Mouse (Mus musculus): ENCODE measurements around the gene Kcnk5. TPM values are rescaled to one million over a fixed set of nuclear protein-coding genes. Genes with fewer than 3 reads are reported as not detected.

Gene Kcnk5
- polyA plus RNA-seq, 1 experiment from 2014 or later: 8.9 TPM

Other genes with a start within 250 kb of the Kcnk5 start
- 63.9 and 72.1 TPM in 2 replicates for gene Gng2, start 204.2 kb downstream of the Kcnk5 start, polyA plus RNA-seq (2016; fragmentation: Nextera tagmentation; extraction: Ambion mirVana)
- 11.5 and 12.3 TPM in 2 replicates for gene Saysd1, start 43.3 kb downstream of the Kcnk5 start, polyA plus RNA-seq (2016; fragmentation: Nextera tagmentation; extraction: Ambion mirVana)
- not detected in 2 replicates for gene Kcnk16, start 87.4 kb upstream of the Kcnk5 start, polyA plus RNA-seq (2016; fragmentation: Nextera tagmentation; extraction: Ambion mirVana)
- 11.5 and 15.5 TPM in 2 replicates for gene Nudt13, start 112.9 kb upstream of the Kcnk5 start, polyA plus RNA-seq (2016; fragmentation: Nextera tagmentation; extraction: Ambion mirVana)
- gene Ecd, start 166.3 kb upstream of the Kcnk5 start, polyA plus RNA-seq (2016; fragmentation: Nextera tagmentation; extraction: Ambion mirVana): 71.7 and 74.6 TPM in 2 replicates
- gene Fam149b, start 166.4 kb upstream of the Kcnk5 start, polyA plus RNA-seq (2016; fragmentation: Nextera tagmentation; extraction: Ambion mirVana): 43.5 and 51.7 TPM in 2 replicates
- gene Dnajc9, start 207.1 kb upstream of the Kcnk5 start, polyA plus RNA-seq (2016; fragmentation: Nextera tagmentation; extraction: Ambion mirVana): 272 and 290 TPM in 2 replicates
- 90.4 TPM in 2 replicates for gene Mrps16, start 211.8 kb upstream of the Kcnk5 start, polyA plus RNA-seq (2016; fragmentation: Nextera tagmentation; extraction: Ambion mirVana)

All from limb, embryonic 10.5 days (tissue).